Mouse (Mus musculus) limb, embryonic 11.5 days (tissue): Measurements from ENCODE around the gene Dnajc11. TPM values are rescaled to one million over a fixed set of nuclear protein-coding genes. Genes with fewer than 3 reads are reported as not detected.

Experiments
- ATAC-seq: fragments of 200-750 bp; cut with Nextera tagmentation; 2 replicates; pipeline ENCODE4 v1.8.0; 2017; ENCODE audit warnings: low read depth; ENCODE audit not compliant: insufficient number of reproducible peaks, low FRiP score, low TSS enrichment
- DNase-seq: peaks from one replicate; pipeline ENCODE4 v3.0.0-alpha.2; 2015; ENCODE audit warnings: low spot score
- H3K27ac ChIP-seq: fragments of 300-500 bp; sonication (generic); replicated peaks from 2 replicates; pipeline ENCODE4 v1.5.1; 2014; ENCODE audit warnings: low read depth, mild to moderate bottlenecking, low read length
- H3K27me3 ChIP-seq: fragments of 300-500 bp; sonication (generic); 2 replicates; pipeline ENCODE4 v1.6.1; 2014; ENCODE audit warnings: mild to moderate bottlenecking, low read length, mixed read lengths; ENCODE audit not compliant: control insufficient read depth, insufficient read depth
- H3K36me3 ChIP-seq: fragments of 300-500 bp; sonication (generic); 2 replicates; pipeline ENCODE4 v1.6.1; 2014; ENCODE audit warnings: mild to moderate bottlenecking, low read length, moderate library complexity, mixed read lengths; ENCODE audit not compliant: control insufficient read depth, insufficient read depth
- H3K4me1 ChIP-seq: fragments of 300-500 bp; sonication (generic); 2 replicates; pipeline ENCODE4 v1.6.1; 2014; ENCODE audit warnings: low read length, mixed read lengths; ENCODE audit not compliant: control insufficient read depth, insufficient read depth
- H3K4me2 ChIP-seq: fragments of 300-500 bp; sonication (generic); 2 replicates; pipeline ENCODE4 v1.6.1; 2014; ENCODE audit warnings: low read depth, mild to moderate bottlenecking, moderate library complexity; ENCODE audit not compliant: severe bottlenecking
- H3K4me3 ChIP-seq: fragments of 300-500 bp; sonication (generic); 2 replicates; pipeline ENCODE4 v1.5.1; 2014; ENCODE audit warnings: low read depth, low read length
- H3K9ac ChIP-seq: fragments of 300-500 bp; sonication (generic); 2 replicates; pipeline ENCODE4 v1.6.1; 2014; ENCODE audit warnings: mild to moderate bottlenecking, low read length
- H3K9me3 ChIP-seq: fragments of 300-500 bp; sonication (generic); 2 replicates; pipeline ENCODE4 v1.6.1; 2016; ENCODE audit warnings: low read length; ENCODE audit not compliant: control insufficient read depth
- WGBS: fragments of 180-500 bp; shearing (Covaris S2); extraction: QIAGEN DNeasy Blood & Tissue Kit; methylation state at CpG from one replicate; pipeline ENCODE4 v1.1.7; 2014; 5-methylcytosine and 5-hydroxymethylcytosine counted together
- polyA plus RNA-seq: library from polyadenylated mRNA; unstranded; fragments of >200 nt; fragmentation: Nextera tagmentation; extraction: Ambion mirVana; gene quantifications from 2 replicates; pipeline ENCODE4 v1.2.1, GENCODE M21; 2014

The Dnajc11 gene
- polyA plus RNA-seq, 1 experiment from 2014 or later = 90.9 TPM

DNA sequence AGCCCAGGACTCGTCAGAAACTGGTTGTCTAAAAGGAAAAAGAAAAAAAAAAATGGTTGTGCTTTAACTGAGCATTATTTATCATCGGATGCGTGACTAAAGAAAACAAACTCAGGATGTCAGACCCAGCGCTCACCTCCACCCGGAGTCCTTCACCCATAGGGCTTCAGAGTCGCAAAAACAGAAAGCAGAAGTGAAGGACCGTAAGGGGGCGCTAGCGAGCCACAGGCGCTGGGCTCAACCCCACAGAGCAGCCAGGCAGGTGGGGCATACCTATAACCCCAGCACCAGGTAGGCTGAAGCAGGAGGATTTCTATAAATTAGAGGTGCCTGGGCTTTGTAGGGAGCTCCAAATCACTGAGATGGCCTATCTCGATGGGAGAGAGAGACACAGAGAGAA is 32.1 kb upstream of the Dnajc11 start:
- Histone ChIP-seq H3K27ac (no peak overlapping the region), H3K4me3 (no peak overlapping the region), H3K4me2 (no peak overlapping the region), H3K9ac (no peak overlapping the region), H3K27me3 (no peaks in the 10 kb centered on the region), H3K4me1 (no peaks in the 10 kb centered on the region), H3K9me3 (no peaks in the 10 kb centered on the region), H3K36me3 (no peaks in the 10 kb centered on the region)
- ATAC-seq (no peak), DNase-seq (no peak)
- WGBS = 64% methylated on average over 11 of the region's 11 CpGs

DNA sequence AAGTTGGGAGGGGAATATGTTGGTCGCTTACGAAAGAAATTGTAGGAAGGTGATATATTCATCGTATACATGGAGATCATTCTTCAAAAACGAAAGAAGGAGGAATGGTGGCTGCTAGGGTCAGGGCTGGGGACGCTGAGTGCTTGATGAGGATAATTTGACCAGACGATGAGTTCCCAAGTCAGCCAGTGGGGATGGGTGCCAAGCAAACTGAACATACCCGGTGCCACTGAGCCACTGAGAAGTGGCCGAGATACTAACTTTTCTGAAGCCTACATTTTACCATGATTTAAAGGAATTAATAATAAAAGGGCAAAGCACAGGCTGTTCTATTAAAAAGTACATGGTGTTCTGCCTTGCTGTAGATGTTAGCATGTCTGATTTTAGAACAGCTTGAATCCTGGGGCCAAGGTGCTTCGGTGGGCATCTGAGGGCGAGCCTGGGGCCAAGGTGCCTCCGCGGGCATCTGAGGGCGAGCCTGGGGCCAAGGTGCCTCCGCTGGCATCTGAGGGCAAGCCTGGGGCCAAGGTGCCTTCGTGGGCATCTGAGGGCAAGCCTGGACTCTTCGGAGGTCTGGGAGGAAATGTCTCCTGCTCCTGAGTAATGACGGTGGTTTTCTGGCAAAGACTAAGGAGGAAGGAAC is 31.3 kb upstream of the Dnajc11 start:
- Histone ChIP-seq H3K4me3 (no peak overlapping the region), H3K27ac (no peak overlapping the region), H3K9me3 (no peaks in the 10 kb centered on the region), H3K4me2 (no peak overlapping the region), H3K27me3 (no peaks in the 10 kb centered on the region), H3K4me1 (no peaks in the 10 kb centered on the region), H3K36me3 (no peaks in the 10 kb centered on the region), H3K9ac (no peak overlapping the region)
- DNase-seq (no peak), ATAC-seq (no peak)
- WGBS = 83% methylated on average over 17 of the region's 17 CpGs

DNA sequence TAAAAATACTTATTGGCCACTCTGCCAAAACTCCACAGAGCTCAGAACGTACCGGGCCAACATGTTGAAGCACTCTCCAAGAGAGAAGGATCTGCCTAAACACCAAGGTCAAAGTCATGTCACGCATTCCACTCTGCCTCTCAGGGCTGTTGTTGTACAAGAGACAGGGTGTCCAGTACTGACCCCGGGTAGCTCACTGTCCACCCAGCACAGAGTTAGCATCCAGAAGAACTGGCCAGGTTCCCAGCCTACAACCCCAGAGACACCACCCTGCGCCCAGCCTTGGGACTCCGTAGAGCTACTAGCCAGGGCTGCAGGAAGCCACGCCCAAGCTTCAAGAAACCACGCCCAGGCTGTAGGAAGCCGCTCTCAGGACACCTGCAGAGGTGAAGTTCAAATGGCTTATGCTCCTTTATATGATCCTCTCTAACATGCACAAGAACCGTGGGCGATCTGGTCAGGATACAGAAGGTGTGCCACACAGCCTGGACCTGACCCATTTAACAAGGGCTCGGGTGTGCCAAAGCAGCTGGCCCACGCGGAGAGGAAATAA is 30.7 kb upstream of the Dnajc11 start:
- H3K4me1 ChIP-seq = no peaks in the 10 kb centered on the region
- H3K9ac ChIP-seq = no peak overlapping the region
- H3K9me3 ChIP-seq = no peaks in the 10 kb centered on the region
- no peak overlapping the region for H3K27ac ChIP-seq
- DNase-seq (no peak), ATAC-seq (no peak)
- no peaks in the 10 kb centered on the region for H3K36me3 ChIP-seq
- 64% methylated on average over 14 of the region's 14 CpGs for WGBS
- no peak overlapping the region for H3K4me2 ChIP-seq
- H3K4me3 ChIP-seq = no peak overlapping the region
- no peaks in the 10 kb centered on the region for H3K27me3 ChIP-seq

DNA sequence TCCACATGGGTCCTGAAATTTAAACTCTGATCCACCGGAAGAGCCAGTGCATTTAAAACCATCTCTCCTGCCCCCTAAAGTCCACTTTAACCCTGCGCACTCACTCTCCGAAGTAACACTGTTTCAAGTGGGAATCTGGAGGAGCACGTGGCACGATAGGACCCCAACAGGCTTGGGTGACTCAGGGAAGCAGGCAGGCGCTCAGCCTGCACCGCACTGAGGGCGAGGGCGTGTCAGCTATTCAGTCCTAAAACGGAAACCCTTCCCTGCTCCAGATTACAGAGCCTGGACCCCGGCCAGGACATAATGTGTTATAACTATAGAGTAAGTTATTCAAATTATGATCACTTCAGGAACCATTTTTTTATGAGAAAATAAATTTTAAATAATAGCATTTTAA is 29.4 kb upstream of the Dnajc11 start:
- Histone ChIP-seq H3K4me3 (no peak overlapping the region), H3K9me3 (no peaks in the 10 kb centered on the region), H3K36me3 (no peaks in the 10 kb centered on the region), H3K27ac (no peak overlapping the region), H3K9ac (no peak overlapping the region), H3K4me2 (no peak overlapping the region), H3K27me3 (no peaks in the 10 kb centered on the region), H3K4me1 (no peaks in the 10 kb centered on the region)
- no peak for DNase-seq
- ATAC-seq = no peak
- WGBS = 63% methylated on average over 11 of the region's 11 CpGs

DNA sequence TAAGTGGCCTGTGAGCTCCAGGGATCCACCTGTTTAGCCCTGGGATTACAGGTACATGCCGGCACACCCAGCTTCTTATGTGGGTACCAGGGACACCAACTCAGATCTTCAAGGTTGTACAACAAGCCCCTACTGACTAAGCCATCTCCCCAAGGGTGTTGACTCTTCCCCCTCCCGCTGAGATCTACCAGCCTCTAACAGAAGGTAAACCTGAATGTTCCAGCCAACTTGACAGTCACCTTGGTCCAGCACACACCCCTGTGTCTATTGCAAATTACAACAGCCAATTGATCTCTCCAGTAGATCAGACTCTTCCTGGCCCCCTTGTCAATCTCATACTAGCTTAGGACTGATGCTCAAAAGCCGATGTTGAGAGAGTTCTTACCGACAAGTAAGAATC is 27.9 kb upstream of the Dnajc11 start:
- ATAC-seq = no peak
- 77% methylated on average over 4 of the region's 4 CpGs for WGBS

DNA sequence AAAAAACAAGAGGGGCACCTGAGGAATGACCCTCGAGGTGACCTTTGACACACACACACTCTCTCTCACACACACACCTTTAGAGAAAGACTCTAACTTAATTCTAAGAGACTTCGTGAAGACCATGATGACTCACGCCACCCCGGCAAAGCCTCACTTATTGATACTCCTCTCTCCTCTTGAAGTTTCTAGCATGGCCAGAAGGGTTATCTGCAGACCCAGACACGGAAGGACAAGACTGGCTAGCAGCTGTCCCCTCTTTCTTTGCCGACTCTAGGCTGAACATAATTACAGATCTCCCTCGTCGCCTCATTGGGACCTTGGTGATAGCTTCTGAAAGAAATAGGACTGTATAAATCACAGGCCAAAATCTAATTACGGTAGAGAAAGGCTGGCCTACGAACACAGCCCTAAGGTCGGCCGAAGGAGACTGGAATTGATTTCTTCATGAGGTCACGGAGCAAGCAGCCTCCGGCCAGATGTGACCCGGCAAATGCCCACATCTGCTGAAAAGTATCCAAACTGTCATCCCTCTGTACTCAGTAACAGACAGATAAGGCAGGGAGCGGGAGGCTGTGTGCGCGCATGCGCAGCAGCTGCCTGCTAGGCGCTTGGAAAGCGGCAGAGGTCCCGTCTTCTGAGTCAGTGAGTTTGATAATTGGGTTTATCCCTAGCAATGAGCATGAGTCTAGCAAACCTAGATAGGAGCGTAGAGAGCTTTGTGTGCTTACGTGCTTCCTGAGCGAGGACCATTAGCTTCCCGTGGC is 25.7 kb upstream of the Dnajc11 start:
- DNase-seq = peak; percentile 38
- Histone ChIP-seq H3K27ac (no peak overlapping the region), H3K4me2 (peak overlapping the region; percentile 24; the same call in 1 of the 2 replicates), H3K9ac (no peak overlapping the region), H3K27me3 (no peaks in the 10 kb centered on the region), H3K4me3 (no peak overlapping the region), H3K36me3 (no peaks in the 10 kb centered on the region), H3K4me1 (no peaks in the 10 kb centered on the region), H3K9me3 (no peaks in the 10 kb centered on the region)
- no peak for ATAC-seq
- WGBS = 49% methylated on average over 26 of the region's 26 CpGs

More for the DNA sequence above, 27.9 kb upstream of the Dnajc11 start:
- DNase-seq = no peak
- no peaks in the 10 kb centered on the region for H3K27me3 ChIP-seq
- H3K4me1 ChIP-seq = no peaks in the 10 kb centered on the region
- H3K36me3 ChIP-seq = no peaks in the 10 kb centered on the region
- H3K4me2 ChIP-seq = no peak overlapping the region
- H3K9me3 ChIP-seq = no peaks in the 10 kb centered on the region
- no peak overlapping the region for H3K9ac ChIP-seq
- H3K4me3 ChIP-seq = no peak overlapping the region
- H3K27ac ChIP-seq = no peak overlapping the region

DNA sequence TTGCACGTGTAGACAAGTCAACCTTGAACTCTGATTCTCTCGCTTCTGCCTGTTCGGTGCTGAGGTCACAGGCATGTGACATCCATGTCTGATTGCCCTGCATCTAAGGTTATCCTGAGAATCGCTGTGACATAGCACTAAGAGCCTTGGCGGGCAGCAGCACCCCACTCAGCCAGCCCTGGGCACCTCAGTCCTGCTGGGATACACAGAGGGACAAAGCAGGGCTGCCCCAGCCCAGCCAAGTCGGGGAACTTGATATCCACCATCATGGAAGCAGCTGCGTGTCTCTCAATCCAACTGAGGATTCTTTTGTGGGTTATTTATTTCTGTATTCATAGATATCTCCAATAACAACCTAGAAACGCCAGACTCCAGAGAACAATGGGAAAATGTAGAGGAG is 24.7 kb upstream of the Dnajc11 start:
- Histone ChIP-seq H3K9ac (no peak overlapping the region), H3K4me3 (no peak overlapping the region), H3K9me3 (no peaks in the 10 kb centered on the region), H3K36me3 (no peaks in the 10 kb centered on the region), H3K4me1 (no peaks in the 10 kb centered on the region), H3K27ac (no peak overlapping the region), H3K4me2 (no peak overlapping the region), H3K27me3 (no peaks in the 10 kb centered on the region)
- DNase-seq = no peak
- WGBS = 86% methylated on average over 8 of the region's 8 CpGs
- no peak for ATAC-seq

DNA sequence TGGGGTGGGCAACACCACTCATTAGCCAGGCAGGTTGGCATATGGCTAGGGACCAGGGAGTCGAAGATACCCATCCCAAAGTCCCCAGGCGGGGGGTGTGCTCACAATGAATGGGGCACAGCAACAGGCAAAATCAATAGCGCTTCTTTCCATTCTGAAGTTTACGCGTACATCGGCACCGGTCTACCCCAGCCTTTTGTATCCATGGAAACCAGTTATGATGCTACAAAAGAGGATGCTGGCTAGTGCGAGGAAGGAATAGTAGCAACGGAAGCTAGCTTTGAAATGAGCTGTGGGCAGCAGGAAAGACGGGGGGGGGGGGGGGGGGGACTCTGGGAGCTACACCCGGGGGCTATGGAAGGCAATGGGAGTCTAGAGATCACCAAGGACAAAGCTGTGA is 17.2 kb upstream of the Dnajc11 start:
- Histone ChIP-seq H3K36me3 (no peaks in the 10 kb centered on the region), H3K9ac (no peak overlapping the region), H3K27ac (no peak overlapping the region), H3K27me3 (no peaks in the 10 kb centered on the region), H3K4me2 (no peak overlapping the region), H3K9me3 (no peaks in the 10 kb centered on the region), H3K4me3 (no peak overlapping the region), H3K4me1 (no peaks in the 10 kb centered on the region)
- DNase-seq = no peak
- 91% methylated on average over 10 of the region's 11 CpGs for WGBS
- no peak for ATAC-seq
